Mouse (Mus musculus) MEL (cell line): Measurements from ENCODE around the gene Rybp. TPM values are rescaled to one million over a fixed set of nuclear protein-coding genes. Genes with fewer than 3 reads are reported as not detected.

Source experiments
- DNase-seq: peaks from one replicate; pipeline ENCODE4 v3.0.0; 2011; ENCODE audit warnings: low read depth, low spot score
- H3K27ac ChIP-seq: 2 replicates; pipeline ENCODE4 v1.5.1; 2012; ENCODE audit warnings: low read depth, mild to moderate bottlenecking, control low read depth, low read length, moderate library complexity; ENCODE audit not compliant: control insufficient read depth
- H3K27me3 ChIP-seq, 2 experiments: fragments of 150-350 bp in 1 of 2; sonication (generic) in 1 of 2; 2 replicates each; pipeline ENCODE4 v1.6.1; 2012; ENCODE audit warnings: low read length in 2 of 2, mild to moderate bottlenecking in 2 of 2, improper control_type of control experiment in 1 of 2, moderate library complexity in 1 of 2; ENCODE audit not compliant: insufficient read depth in 2 of 2, control insufficient read depth in 1 of 2
- H3K36me3 ChIP-seq, 2 experiments: 2 replicates each; pipeline ENCODE4 v1.6.1; 2012 to 2014; ENCODE audit warnings: low read length in 2 of 2, improper control_type of control experiment in 1 of 2, inconsistent platforms in 1 of 2, mild to moderate bottlenecking in 1 of 2; ENCODE audit not compliant: insufficient read depth in 2 of 2, control insufficient read depth in 1 of 2
- H3K4me1 ChIP-seq, 2 experiments: fragments of 150-350 bp in 1 of 2; sonication (generic) in 1 of 2; 2 replicates each; pipeline ENCODE4 v1.6.1; 2012; ENCODE audit warnings: low read length in 2 of 2, improper control_type of control experiment in 1 of 2, mild to moderate bottlenecking in 1 of 2; ENCODE audit not compliant: insufficient read depth in 2 of 2, control insufficient read depth in 1 of 2
- H3K4me3 ChIP-seq, 2 experiments: fragments of 150-350 bp in 1 of 2; sonication (generic) in 1 of 2; 2 replicates each; pipeline ENCODE4 v1.5.1; 2012; ENCODE audit warnings: low read depth in 2 of 2, low read length in 2 of 2, mild to moderate bottlenecking in 2 of 2, moderate library complexity in 2 of 2, control low read depth in 1 of 2, improper control_type of control experiment in 1 of 2; ENCODE audit not compliant: control insufficient read depth in 1 of 2, insufficient read depth in 1 of 2
- H3K79me2 ChIP-seq: 2 replicates; pipeline ENCODE4 v1.6.1; 2012; ENCODE audit warnings: mild to moderate bottlenecking, low read length, moderate library complexity; ENCODE audit not compliant: control insufficient read depth, poor library complexity, insufficient read depth
- H3K9ac ChIP-seq: 2 replicates; pipeline ENCODE4 v1.6.1; 2012; ENCODE audit warnings: low read depth, mild to moderate bottlenecking, control low read depth, low read length, moderate library complexity; ENCODE audit not compliant: control insufficient read depth, poor library complexity, severe bottlenecking
- H3K9me3 ChIP-seq: fragments of 150-350 bp; sonication (generic); replicated peaks from 2 replicates; pipeline ENCODE4 v1.6.1; 2012; ENCODE audit warnings: mild to moderate bottlenecking, low read length, improper control_type of control experiment, moderate library complexity; ENCODE audit not compliant: insufficient read depth
- CHD2 ChIP-seq: IDR thresholded peaks from 2 replicates; pipeline ENCODE4 v1.6.1; 2011; ENCODE audit warnings: low read length, improper control_type of control experiment
- E2F4 ChIP-seq: IDR thresholded peaks from 2 replicates; pipeline ENCODE4 v1.6.1; 2011; ENCODE audit warnings: low read depth, low read length, improper control_type of control experiment, borderline replicate concordance
- GATA1 ChIP-seq: IDR thresholded peaks from 2 replicates; pipeline ENCODE4 v1.6.1; 2011; ENCODE audit warnings: low read depth, low read length, improper control_type of control experiment
- JUND ChIP-seq: IDR thresholded peaks from 2 replicates; pipeline ENCODE4 v1.6.1; 2011; ENCODE audit warnings: low read depth, mild to moderate bottlenecking, improper control_type of control experiment, low read length
- MAFK ChIP-seq: IDR thresholded peaks from 2 replicates; pipeline ENCODE4 v1.6.1; 2011; ENCODE audit warnings: low read depth, mild to moderate bottlenecking, low read length, improper control_type of control experiment, borderline replicate concordance
- MEF2A ChIP-seq: IDR thresholded peaks from 2 replicates; pipeline ENCODE4 v1.6.1; 2014; ENCODE audit warnings: low read depth, mild to moderate bottlenecking, inconsistent platforms, low read length, improper control_type of control experiment; ENCODE audit not compliant: poor library complexity, insufficient replicate concordance, severe bottlenecking; ENCODE audit errors: extremely low read depth
- MYB ChIP-seq: IDR thresholded peaks from 2 replicates; pipeline ENCODE4 v1.6.1; 2011; ENCODE audit warnings: mild to moderate bottlenecking, low read depth, low read length, improper control_type of control experiment
- NELFE ChIP-seq: IDR thresholded peaks from 2 replicates; pipeline ENCODE4 v1.6.1; 2011; ENCODE audit warnings: low read depth, low read length, improper control_type of control experiment
- POLR2AphosphoS5 ChIP-seq: IDR thresholded peaks from 2 replicates; pipeline ENCODE4 v1.6.1; 2012; ENCODE audit warnings: low read depth, borderline replicate concordance, mild to moderate bottlenecking, inconsistent platforms, low read length, moderate library complexity, mixed read lengths
- SIN3A ChIP-seq: IDR thresholded peaks from 2 replicates; pipeline ENCODE4 v1.6.1; 2012; ENCODE audit warnings: low read length, improper control_type of control experiment, inconsistent platforms
- SMC3 ChIP-seq: IDR thresholded peaks from 2 replicates; pipeline ENCODE4 v1.6.1; 2011; ENCODE audit warnings: low read depth, low read length, improper control_type of control experiment
- TAL1 ChIP-seq: IDR thresholded peaks from 2 replicates; pipeline ENCODE4 v1.6.1; 2012; ENCODE audit warnings: mild to moderate bottlenecking, inconsistent platforms, low read length, moderate library complexity, mixed read lengths
- USF1 ChIP-seq: IDR thresholded peaks from 2 replicates; pipeline ENCODE4 v1.6.1; 2014; ENCODE audit warnings: low read depth, mild to moderate bottlenecking, inconsistent platforms, low read length, improper control_type of control experiment, moderate library complexity
- ZKSCAN1 ChIP-seq: IDR thresholded peaks from 2 replicates; pipeline ENCODE4 v1.6.1; 2012; ENCODE audit warnings: low read depth, mild to moderate bottlenecking, inconsistent platforms, low read length, improper control_type of control experiment, moderate library complexity
- ZMIZ1 ChIP-seq: IDR thresholded peaks from 2 replicates; pipeline ENCODE4 v1.6.1; 2012; ENCODE audit warnings: low read depth, mild to moderate bottlenecking, inconsistent platforms, low read length, improper control_type of control experiment, moderate library complexity
- ZNF384 ChIP-seq: IDR thresholded peaks from 2 replicates; pipeline ENCODE4 v1.6.1; 2012; ENCODE audit warnings: low read depth, mild to moderate bottlenecking, inconsistent platforms, low read length, improper control_type of control experiment
- polyA plus RNA-seq, 2 experiments: library from polyadenylated mRNA; stranded (reverse) in 1 of 2; unstranded in 1 of 2; fragments of >175 nt in 1 of 2; fragments of >200 nt in 1 of 2; gene quantifications; 2 replicates each; pipeline versions ENCODE4 v1.2.1 to v1.2.4; 2012; ENCODE audit warnings: low replicate concordance in 2 of 2, low read depth in 1 of 2; ENCODE audit not compliant: insufficient read length in 2 of 2, insufficient read depth in 1 of 2, missing spikeins in 1 of 2
- total RNA-seq: library from RNA; depleted of rRNA; stranded (reverse); fragments of 300-350 nt; gene quantifications from 2 replicates; pipeline ENCODE4 v1.2.3, GENCODE M21; 2012

Rybp gene
- total and polyA plus RNA-seq, 3 experiments = 0.08 to 3.8 TPM; not detected in 1

DNA sequence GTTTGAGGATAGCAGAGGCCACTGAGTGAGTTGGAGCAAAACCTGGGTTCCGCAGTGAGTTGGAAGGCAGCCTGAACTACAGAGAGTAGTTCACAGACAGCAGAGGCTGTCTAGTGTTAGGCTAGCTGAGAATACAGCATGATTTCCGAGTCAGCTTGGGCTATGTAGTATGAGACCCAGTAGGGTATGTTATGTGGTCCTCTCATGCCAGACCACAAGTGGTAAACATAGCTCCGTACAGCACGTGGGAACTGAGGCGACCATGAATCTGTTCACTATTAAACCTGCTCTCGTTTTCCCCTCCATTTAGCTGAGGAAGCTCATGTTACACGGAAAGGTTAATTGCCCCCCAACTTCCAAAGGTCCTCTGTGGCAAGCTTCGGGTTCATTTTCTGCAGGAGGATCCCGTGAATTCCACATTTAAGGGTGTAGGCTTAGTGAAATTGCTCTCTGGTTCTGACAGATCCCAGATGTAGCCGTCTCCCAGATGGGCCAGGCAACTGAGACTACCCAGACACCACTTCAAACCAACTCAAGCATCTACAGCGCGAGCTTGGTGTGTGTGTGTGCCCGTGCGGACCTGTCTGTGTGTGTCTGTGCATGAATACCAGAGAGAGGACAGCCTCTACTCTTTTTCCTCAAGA lies 66.2 kb downstream of the Rybp start:
- no peaks in the 10 kb centered on the region for H3K9me3 ChIP-seq
- no peaks in the 10 kb centered on the region for H3K36me3 ChIP-seq
- H3K4me3 ChIP-seq = no peak overlapping the region
- H3K4me1 ChIP-seq = no peaks in the 10 kb centered on the region
- H3K27ac ChIP-seq = no peak overlapping the region
- TF ChIP-seq NELFE (no peak), MYB (no peak), E2F4 (no peak), MEF2A (no peak), SMC3 (no peak), GATA1 (no peak), SIN3A (no peak), JUND (no peak), ZNF384 (no peak), CHD2 (no peak), ZMIZ1 (no peak), USF1 (no peak), ZKSCAN1 (no peak), TAL1 (no peak)
- peaks cover 6% of the 10 kb centered on the region; the same call in 1 of the 2 replicates for H3K79me2 ChIP-seq
- H3K9ac ChIP-seq = no peak overlapping the region
- H3K27me3 ChIP-seq = no peaks in the 10 kb centered on the region
- DNase-seq = peak; percentile 0

DNA sequence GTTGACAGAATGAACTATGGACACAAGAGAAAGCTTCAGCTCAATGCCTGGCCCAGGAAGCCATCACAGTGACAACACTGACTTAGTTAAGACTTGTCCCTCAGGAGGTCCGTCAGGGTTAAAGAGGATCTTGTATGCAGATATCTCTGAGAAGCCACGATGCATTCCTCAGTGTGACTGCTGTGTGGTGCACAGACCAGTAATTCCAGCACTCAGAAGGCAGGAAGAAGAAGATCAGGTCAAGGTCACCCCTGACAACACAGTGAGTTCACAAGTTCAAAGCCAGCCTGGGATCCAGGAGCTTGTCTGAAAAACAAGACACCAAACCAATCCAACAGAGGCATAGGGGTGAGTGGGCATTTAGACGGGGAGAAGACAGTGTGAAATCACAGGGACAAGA lies 67.3 kb downstream of the Rybp start:
- no peak overlapping the region for H3K27ac ChIP-seq
- H3K9me3 ChIP-seq = no peaks in the 10 kb centered on the region
- H3K4me1 ChIP-seq = no peaks in the 10 kb centered on the region
- peaks cover 6% of the 10 kb centered on the region; the same call in 1 of the 2 replicates for H3K79me2 ChIP-seq
- TF ChIP-seq POLR2AphosphoS5 (no peak), MAFK (no peak)
- DNase-seq = peak; percentile 1
- no peak overlapping the region for H3K9ac ChIP-seq
- H3K27me3 ChIP-seq = no peaks in the 10 kb centered on the region
- no peaks in the 10 kb centered on the region for H3K36me3 ChIP-seq
- no peak overlapping the region for H3K4me3 ChIP-seq
